Mouse (Mus musculus) intestine, postnatal 0 days (tissue): ENCODE data around the gene Sh3pxd2b. TPM values are rescaled to one million over a fixed set of nuclear protein-coding genes. Genes with fewer than 3 reads are reported as not detected.

Experiments used
- ATAC-seq: fragments of 200-750 bp; cut with Nextera tagmentation; 2 replicates; pipeline ENCODE4 v1.8.0; 2017; ENCODE audit warnings: mild to moderate bottlenecking, moderate TSS enrichment, moderate library complexity
- H3K27ac ChIP-seq: fragments of 300-500 bp; sonication (generic); 2 replicates; pipeline ENCODE4 v1.5.1; 2014; ENCODE audit warnings: mild to moderate bottlenecking, low read depth, low read length, moderate library complexity
- H3K27me3 ChIP-seq: fragments of 300-500 bp; sonication (generic); replicated peaks from 2 replicates; pipeline ENCODE4 v1.6.1; 2014; ENCODE audit warnings: low read length, mixed read lengths; ENCODE audit not compliant: control insufficient read depth, insufficient read depth
- H3K36me3 ChIP-seq: fragments of 300-500 bp; sonication (generic); 2 replicates; pipeline ENCODE4 v1.6.1; 2014; ENCODE audit warnings: mild to moderate bottlenecking, moderate library complexity; ENCODE audit not compliant: control insufficient read depth, insufficient read depth
- H3K4me1 ChIP-seq: fragments of 300-500 bp; sonication (generic); replicated peaks from 2 replicates; pipeline ENCODE4 v1.6.1; 2014; ENCODE audit warnings: antibody characterized with exemption, low read length, mixed read lengths; ENCODE audit not compliant: control insufficient read depth, insufficient read depth
- H3K4me2 ChIP-seq: fragments of 300-500 bp; sonication (generic); replicated peaks from 2 replicates; pipeline ENCODE4 v1.6.1; 2014; ENCODE audit warnings: low read depth, mild to moderate bottlenecking, moderate library complexity
- H3K4me3 ChIP-seq: fragments of 300-500 bp; sonication (generic); 2 replicates; pipeline ENCODE4 v1.5.1; 2014; ENCODE audit warnings: low read depth, low read length
- H3K9ac ChIP-seq: fragments of 300-500 bp; sonication (generic); 2 replicates; pipeline ENCODE4 v1.6.1; 2014; ENCODE audit warnings: mild to moderate bottlenecking, low read depth, low read length
- H3K9me3 ChIP-seq: fragments of 300-500 bp; sonication (generic); 2 replicates; pipeline ENCODE4 v1.6.1; 2016; ENCODE audit warnings: mixed run types; ENCODE audit not compliant: control insufficient read depth
- CTCF ChIP-seq: sonication (generic); IDR thresholded peaks from 2 replicates; pipeline ENCODE4 v1.5.1; 2016; ENCODE audit warnings: low read depth, mild to moderate bottlenecking, control low read depth, antibody characterized with exemption, moderate library complexity
- WGBS: fragments of 180-500 bp; shearing (Covaris S2); extraction: QIAGEN DNeasy Blood & Tissue Kit; methylation state at CpG from one replicate; pipeline ENCODE4 v1.1.7; 2014; 5-methylcytosine and 5-hydroxymethylcytosine counted together
- polyA plus RNA-seq: library from polyadenylated mRNA; unstranded; fragments of >200 nt; fragmentation: Nextera tagmentation; extraction: Ambion mirVana; gene quantifications from 2 replicates; pipeline ENCODE4 v1.2.1, GENCODE M21; 2015

Sh3pxd2b gene
- polyA plus RNA-seq, 1 experiment from 2014 or later = 3.2 TPM

DNA sequence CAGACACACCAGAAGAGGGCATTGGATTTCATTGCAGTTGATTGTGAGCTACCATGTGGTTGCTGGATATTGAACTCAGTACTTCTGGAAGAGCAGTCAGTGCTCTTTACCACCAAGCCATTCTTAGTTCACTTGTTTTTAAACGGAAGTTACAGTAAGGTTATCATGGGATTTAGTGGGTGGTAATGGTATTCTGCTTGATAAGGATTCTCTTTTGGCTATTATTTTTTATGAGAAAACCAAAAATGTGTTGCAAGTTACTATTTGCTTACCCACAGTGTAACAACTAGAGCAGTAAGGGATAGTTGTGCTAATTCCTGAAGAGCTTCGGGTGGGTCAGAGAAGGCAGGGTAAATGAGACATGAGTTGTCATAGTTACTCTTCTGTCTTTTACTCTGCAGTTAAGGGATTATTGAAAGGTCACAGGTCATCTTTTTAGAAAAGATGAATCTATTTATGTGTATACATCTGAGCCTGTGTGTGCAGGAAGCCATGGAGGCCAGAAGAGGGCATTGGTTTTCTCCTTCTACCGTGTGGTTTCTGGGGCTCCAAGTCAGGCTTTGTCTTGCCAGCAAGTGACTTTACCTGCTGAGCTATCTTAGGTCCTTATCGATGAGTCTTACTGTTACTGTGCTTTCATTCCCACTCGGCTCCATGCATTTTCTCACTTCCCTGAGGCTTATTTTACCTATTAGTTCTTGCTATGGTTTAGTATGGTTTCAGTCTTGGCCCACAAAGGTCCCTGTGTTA lies 128.0 kb downstream of the Sh3pxd2b start:
- WGBS = 79% methylated on average over 5 of the region's 5 CpGs
- ATAC-seq = no peak

More for the DNA sequence above, 128.0 kb downstream of the Sh3pxd2b start:
- Histone ChIP-seq H3K4me2 (no peak overlapping the region), H3K9ac (no peak overlapping the region), H3K27ac (no peak overlapping the region), H3K27me3 (no peaks in the 10 kb centered on the region), H3K36me3 (no peaks in the 10 kb centered on the region), H3K4me1 (no peaks in the 10 kb centered on the region), H3K4me3 (no peak overlapping the region), H3K9me3 (no peaks in the 10 kb centered on the region)
- TF ChIP-seq CTCF = peak; percentile 27; the same call in 1 of the 2 replicates

Other genes starting within 250 kb of the Sh3pxd2b start
- not detected in 2 replicates for gene Il9r, start 147.5 kb upstream of the Sh3pxd2b start, polyA plus RNA-seq
- 27.0 and 28.0 TPM in 2 replicates for gene Snrnp25, start 142.4 kb upstream of the Sh3pxd2b start, polyA plus RNA-seq
- gene Rhbdf1, start 125.5 kb upstream of the Sh3pxd2b start, polyA plus RNA-seq = 20.7 and 26.1 TPM in 2 replicates
- 19.2 and 20.9 TPM in 2 replicates for gene Mpg, start 121.3 kb upstream of the Sh3pxd2b start, polyA plus RNA-seq
- gene Nprl3, start 80.1 kb upstream of the Sh3pxd2b start, polyA plus RNA-seq = 19.8 and 20.7 TPM in 2 replicates
- 0.23 TPM in 1 of 2 replicates, not detected in the other for gene Hba-x, start 71.4 kb upstream of the Sh3pxd2b start, polyA plus RNA-seq
- 405 and 624 TPM in 2 replicates for gene Hba-a1, start 64.3 kb upstream of the Sh3pxd2b start, polyA plus RNA-seq
- not detected in 2 replicates for gene Hbq1b, start 60.9 kb upstream of the Sh3pxd2b start, polyA plus RNA-seq
- gene Hba-a2, start 51.3 kb upstream of the Sh3pxd2b start, polyA plus RNA-seq = 860 and 1,295 TPM in 2 replicates
- gene Hbq1a, start 47.8 kb upstream of the Sh3pxd2b start, polyA plus RNA-seq = 0.21 TPM in 1 of 2 replicates, not detected in the other
- 7.1 and 7.9 TPM in 2 replicates for gene Ubtd2, start 107.5 kb downstream of the Sh3pxd2b start, polyA plus RNA-seq
- gene Efcab9, start 184.3 kb downstream of the Sh3pxd2b start, polyA plus RNA-seq = 0.21 and 0.58 TPM in 2 replicates
- 2.6 and 2.7 TPM in 2 replicates for gene Stk10, start 185.5 kb downstream of the Sh3pxd2b start, polyA plus RNA-seq